Mouse (Mus musculus) spleen, adult 2 months (tissue): Measurements from ENCODE around the gene Cecr2.

Source experiments
- CTCF ChIP-seq: fragments of 200-500 bp; IDR thresholded peaks from 2 replicates; pipeline ENCODE4 v1.5.1; 2011; ENCODE audit warnings: mild to moderate bottlenecking, inconsistent platforms; ENCODE audit not compliant: insufficient read depth, insufficient read length, insufficient replicate concordance; ENCODE audit errors: extremely low read depth
- POLR2A ChIP-seq: fragments of 200-500 bp; IDR thresholded peaks from 2 replicates; pipeline ENCODE4 v1.6.1; 2011; ENCODE audit warnings: low read depth, low read length, inconsistent platforms

DNA sequence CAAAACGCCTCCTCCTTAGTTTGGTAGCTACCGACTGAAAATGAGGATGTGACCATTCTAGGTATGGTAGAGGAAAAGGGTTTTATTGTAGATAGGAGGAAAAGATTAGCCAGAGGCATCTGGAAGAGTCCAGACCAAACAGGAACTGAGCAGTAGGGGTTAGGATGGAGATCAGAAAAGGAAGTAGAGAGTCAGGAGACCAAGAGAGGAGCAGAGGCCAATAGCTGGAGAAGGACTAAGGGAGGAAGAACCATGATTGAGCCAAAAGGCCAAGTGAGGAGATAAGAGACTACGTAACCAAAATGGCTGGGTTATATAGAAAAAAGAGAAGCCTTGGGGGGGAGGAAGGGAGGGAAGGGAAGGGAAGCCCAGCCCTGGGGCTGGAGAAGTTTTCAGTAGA lies 46.0 kb upstream of the Cecr2 start:
- no peak for TF ChIP-seq CTCF
- no peak for TF ChIP-seq POLR2A
